In genomic region chr10:81493601-81494220, GRCm38 (mm10) we compare ENCODE assay signal across 9 mouse cellular contexts. TPM values are rescaled to one million over a fixed set of nuclear protein-coding genes. Genes with fewer than 3 reads are reported as not detected.
A peak's percentile ranks its signal among the peaks of the same experiment; 100 is the strongest.
DNase-seq lines count a peak whose midpoint lies in the region; ATAC-seq and TF ChIP-seq lines count a peak whose summit lies in the region.
"Had no signal": no experiment of that assay in that cellular context is flagged by ENCODE, and none has a peak within 500 bp of the region (broad histone marks: within the 10 kb centered on the region; RNA-seq: fewer than 3 reads in every experiment).

No protein-coding gene starts in this region.

- H3K36me3 ChIP-seq in heart, embryonic 15.5 days = peaks cover 43% of the 10 kb centered on the region
- peaks cover 36% of the 10 kb centered on the region for H3K36me3 ChIP-seq in heart, embryonic 11.5 days (ENCODE audit: control insufficient read depth, insufficient read depth, low read length)
- H3K36me3 ChIP-seq in intestine, postnatal 0 days (ENCODE audit: control insufficient read depth, insufficient read depth) = peaks cover 51% of the 10 kb centered on the region
- peaks cover 36% of the 10 kb centered on the region for H3K36me3 ChIP-seq in forebrain, embryonic 15.5 days

- peaks cover 22% of the 10 kb centered on the region for H3K4me1 ChIP-seq in heart, embryonic 15.5 days (replicated peaks)
- H3K4me1 ChIP-seq in heart, embryonic 11.5 days (ENCODE audit: control insufficient read depth, insufficient read depth, low read length) = peaks cover 16% of the 10 kb centered on the region
- H3K4me1 ChIP-seq in intestine, postnatal 0 days (replicated peaks; ENCODE audit: control insufficient read depth, insufficient read depth, low read length) = peaks cover 21% of the 10 kb centered on the region
- peaks cover 31% of the 10 kb centered on the region for H3K4me1 ChIP-seq in forebrain, embryonic 15.5 days

- DNase-seq in right cerebral cortex, postnatal 14 days = peak; percentile 9
- DNase-seq in right cerebral cortex, postnatal 10 days (ENCODE audit: low spot score in 2 of 2) = no peak
- peak; percentile 46 for DNase-seq in thymus, postnatal 25 days
- DNase-seq in ovary, postnatal 14 days (ENCODE audit: low spot score) = no peak

- TF ChIP-seq CTCF in intestine, postnatal 0 days (IDR thresholded peaks at IDR 0.05; ENCODE audit: low read depth) = peak; percentile 68

- ATAC-seq in heart, embryonic 15.5 days (replicated peaks; ENCODE audit: insufficient number of reproducible peaks, insufficient read depth, low FRiP score, low read depth) = no peak
- no peak for ATAC-seq in heart, embryonic 11.5 days (replicated peaks; ENCODE audit: insufficient number of reproducible peaks, low FRiP score, low TSS enrichment)
- no peak for ATAC-seq in intestine, postnatal 0 days
- ATAC-seq in forebrain, embryonic 15.5 days (replicated peaks) = no peak

- no peaks in the 10 kb centered on the region for H3K9me3 ChIP-seq in heart, embryonic 15.5 days (replicated peaks)
- no peaks in the 10 kb centered on the region for H3K9me3 ChIP-seq in heart, embryonic 11.5 days (replicated peaks; ENCODE audit: control insufficient read depth, low read length)
- no peaks in the 10 kb centered on the region for H3K9me3 ChIP-seq in intestine, postnatal 0 days (ENCODE audit: control insufficient read depth)
- H3K9me3 ChIP-seq in forebrain, embryonic 15.5 days = no peaks in the 10 kb centered on the region
- H3K9me3 ChIP-seq: hindbrain, embryonic 15.5 days had no signal

- no peak overlapping the region for H3K27ac ChIP-seq in heart, embryonic 15.5 days
- H3K27ac ChIP-seq in heart, embryonic 11.5 days (ENCODE audit: low read depth, low read length) = no peak overlapping the region
- peak overlapping the region; percentile 73 for H3K27ac ChIP-seq in intestine, postnatal 0 days (ENCODE audit: low read depth, low read length)
- no peak overlapping the region for H3K27ac ChIP-seq in forebrain, embryonic 15.5 days (replicated peaks)
- H3K27ac ChIP-seq: hindbrain, embryonic 15.5 days had no signal

- H3K4me2 ChIP-seq in heart, embryonic 15.5 days = no peak overlapping the region
- no peak overlapping the region for H3K4me2 ChIP-seq in heart, embryonic 11.5 days
- peak overlapping the region; percentile 88 for H3K4me2 ChIP-seq in intestine, postnatal 0 days (replicated peaks; ENCODE audit: low read depth)
- no peak overlapping the region for H3K4me2 ChIP-seq in forebrain, embryonic 15.5 days (replicated peaks)

- H3K9ac ChIP-seq in heart, embryonic 15.5 days = 0 out of 2 replicates have a peak overlapping the region, but pooled peaks have one; percentile 8
- H3K9ac ChIP-seq in heart, embryonic 11.5 days (ENCODE audit: low read depth, low read length) = no peak overlapping the region; the same call in 1 of the 2 replicates
- H3K9ac ChIP-seq in intestine, postnatal 0 days (ENCODE audit: low read depth, low read length) = 0 out of 2 replicates have a peak overlapping the region, but pooled peaks have one; percentile 17
- no peak overlapping the region for H3K9ac ChIP-seq in forebrain, embryonic 15.5 days (replicated peaks)
- H3K9ac ChIP-seq: hindbrain, embryonic 15.5 days had no signal

- no peaks in the 10 kb centered on the region for H3K27me3 ChIP-seq in heart, embryonic 15.5 days
- H3K27me3 ChIP-seq in heart, embryonic 11.5 days (ENCODE audit: control insufficient read depth, insufficient read depth, low read length) = no peaks in the 10 kb centered on the region
- no peaks in the 10 kb centered on the region for H3K27me3 ChIP-seq in intestine, postnatal 0 days (replicated peaks; ENCODE audit: control insufficient read depth, insufficient read depth, low read length)
- H3K27me3 ChIP-seq in forebrain, embryonic 15.5 days = no peaks in the 10 kb centered on the region
- H3K27me3 ChIP-seq: hindbrain, embryonic 15.5 days had no signal

- 78% methylated on average over 8 of the region's 8 CpGs for WGBS in heart, embryonic 15.5 days
- WGBS in heart, embryonic 11.5 days (ENCODE audit: insufficient replicate concordance) = 84% methylated on average over 8 of the region's 8 CpGs
- 74% methylated on average over 8 of the region's 8 CpGs for WGBS in intestine, postnatal 0 days
- WGBS in forebrain, embryonic 15.5 days = 85% methylated on average over 8 of the region's 8 CpGs

- no peak overlapping the region for H3K4me3 ChIP-seq in heart, embryonic 15.5 days
- H3K4me3 ChIP-seq in heart, embryonic 11.5 days (ENCODE audit: low read depth, low read length) = no peak overlapping the region
- no peak overlapping the region for H3K4me3 ChIP-seq in intestine, postnatal 0 days (ENCODE audit: low read depth, low read length)
- no peak overlapping the region for H3K4me3 ChIP-seq in forebrain, embryonic 15.5 days
- H3K4me3 ChIP-seq: hindbrain, embryonic 15.5 days had no signal

RNA-seq across cellular contexts. Expression of gene Ncln, which starts 2.5 kb away (rescaled TPM):
- 43.6 and 63.4 TPM in 2 replicates for polyA plus RNA-seq in heart, embryonic 15.5 days (2015; fragmentation: Nextera tagmentation; extraction: Ambion mirVana)
- 40.9 and 49.0 TPM in 2 replicates for polyA plus RNA-seq in heart, embryonic 11.5 days (2014; fragmentation: Nextera tagmentation; extraction: Ambion mirVana)
- polyA plus RNA-seq in intestine, postnatal 0 days (2015; fragmentation: Nextera tagmentation; extraction: Ambion mirVana) = 58.6 and 61.1 TPM in 2 replicates
- 60.3 and 65.0 TPM in 2 replicates for polyA plus RNA-seq in forebrain, embryonic 15.5 days (2015; fragmentation: Nextera tagmentation; extraction: Ambion mirVana)

RNA-seq across cellular contexts. Expression of gene S1pr4, which starts 6.2 kb away (rescaled TPM):
- 0.47 and 1.5 TPM in 2 replicates for polyA plus RNA-seq in heart, embryonic 15.5 days (2015; fragmentation: Nextera tagmentation; extraction: Ambion mirVana)
- polyA plus RNA-seq in heart, embryonic 11.5 days (2014; fragmentation: Nextera tagmentation; extraction: Ambion mirVana) = 0.56 and 0.79 TPM in 2 replicates
- 0.50 and 0.74 TPM in 2 replicates for polyA plus RNA-seq in intestine, postnatal 0 days (2015; fragmentation: Nextera tagmentation; extraction: Ambion mirVana)
- polyA plus RNA-seq in forebrain, embryonic 15.5 days (2015; fragmentation: Nextera tagmentation; extraction: Ambion mirVana) = 0.69 and 0.73 TPM in 2 replicates

RNA-seq across cellular contexts. Expression of gene Celf5, which starts 11.2 kb away (rescaled TPM):
- 0.08 and 0.41 TPM in 2 replicates for polyA plus RNA-seq in heart, embryonic 15.5 days (2015; fragmentation: Nextera tagmentation; extraction: Ambion mirVana)
- polyA plus RNA-seq in heart, embryonic 11.5 days (2014; fragmentation: Nextera tagmentation; extraction: Ambion mirVana) = 0.19 and 0.31 TPM in 2 replicates
- polyA plus RNA-seq in intestine, postnatal 0 days (2015; fragmentation: Nextera tagmentation; extraction: Ambion mirVana) = 0.76 and 1.0 TPM in 2 replicates
- polyA plus RNA-seq in forebrain, embryonic 15.5 days (2015; fragmentation: Nextera tagmentation; extraction: Ambion mirVana) = 76.1 and 78.5 TPM in 2 replicates

RNA-seq across cellular contexts. Expression of gene Gna15, which starts 30.3 kb away (rescaled TPM):
- 0.64 and 1.6 TPM in 2 replicates for polyA plus RNA-seq in heart, embryonic 15.5 days (2015; fragmentation: Nextera tagmentation; extraction: Ambion mirVana)
- 2.5 and 3.4 TPM in 2 replicates for polyA plus RNA-seq in heart, embryonic 11.5 days (2014; fragmentation: Nextera tagmentation; extraction: Ambion mirVana)
- polyA plus RNA-seq in intestine, postnatal 0 days (2015; fragmentation: Nextera tagmentation; extraction: Ambion mirVana) = 0.64 and 0.78 TPM in 2 replicates
- 0.57 and 0.84 TPM in 2 replicates for polyA plus RNA-seq in forebrain, embryonic 15.5 days (2015; fragmentation: Nextera tagmentation; extraction: Ambion mirVana)

RNA-seq across cellular contexts. Expression of gene Nfic, which starts 38.3 kb away (rescaled TPM):
- 60.9 and 71.2 TPM in 2 replicates for polyA plus RNA-seq in heart, embryonic 15.5 days (2015; fragmentation: Nextera tagmentation; extraction: Ambion mirVana)
- 28.1 and 29.8 TPM in 2 replicates for polyA plus RNA-seq in heart, embryonic 11.5 days (2014; fragmentation: Nextera tagmentation; extraction: Ambion mirVana)
- polyA plus RNA-seq in intestine, postnatal 0 days (2015; fragmentation: Nextera tagmentation; extraction: Ambion mirVana) = 29.2 and 35.1 TPM in 2 replicates
- polyA plus RNA-seq in forebrain, embryonic 15.5 days (2015; fragmentation: Nextera tagmentation; extraction: Ambion mirVana) = 24.2 and 29.4 TPM in 2 replicates

Comparison
In these comparisons a context has a peak if more than half of its experiments do, and no peak if none do; other contexts are left out.
1. H3K9ac ChIP-seq: peak in heart, embryonic 15.5 days (single experiment) and intestine, postnatal 0 days (single experiment); none in heart, embryonic 11.5 days (single experiment) and forebrain, embryonic 15.5 days (single experiment).
2. DNase-seq: peak in right cerebral cortex, postnatal 14 days (single experiment) and thymus, postnatal 25 days (single experiment); none in right cerebral cortex, postnatal 10 days (0 of 2) and ovary, postnatal 14 days (single experiment).
3. RNA of gene Celf5, which starts 11.2 kb away (polyA plus RNA-seq): 76.1 to 78.5 TPM in forebrain, embryonic 15.5 days; 0.76 to 1.0 TPM in intestine, postnatal 0 days, 0.19 to 0.31 TPM in heart, embryonic 11.5 days and 0.08 to 0.41 TPM in heart, embryonic 15.5 days; every median in the first group is over 10 times any median in the second.